Mouse (Mus musculus): ENCODE measurements around the gene Cxcl16.
"Not testable (repeated sequence)": the region's sequence is repeated elsewhere in the genome, so short reads cannot be mapped to it uniquely, and the experiment has no call there.

Gene Cxcl16

GRCm38 (mm10) chr11:70459601-70460101 is at the start of gene Cxcl16:
Gene Cxcl16, minus strand, starts transcription at chr11:70459984.
- DNase-seq: peak; percentile 74

GRCm38 (mm10) chr11:70506962-70507515 is 47.3 kb upstream of the Cxcl16 start:
- DNase-seq: no peak

- DNase-seq: peak; percentile 80
These were observed 46.6 kb upstream of the Cxcl16 start for GRCm38 (mm10) chr11:70506385-70506784.

GRCm38 (mm10) chr11:70504970-70505369 is 45.2 kb upstream of the Cxcl16 start, which contains the start of gene Tm4sf5:
Gene Tm4sf5, plus strand, starts transcription at chr11:70505244.
- DNase-seq: no peak

GRCm38 (mm10) chr11:70502018-70502417 is 42.2 kb upstream of the Cxcl16 start:
- DNase-seq: no peak

GRCm38 (mm10) chr11:70500476-70500812 is 40.7 kb upstream of the Cxcl16 start:
- DNase-seq: no peak

GRCm38 (mm10) chr11:70499566-70500475 is 40.0 kb upstream of the Cxcl16 start:
- peak; percentile 46 for DNase-seq

GRCm38 (mm10) chr11:70489684-70490083 is 29.9 kb upstream of the Cxcl16 start:
- DNase-seq: no peak

- no peak for DNase-seq
These were observed 29.4 kb upstream of the Cxcl16 start for GRCm38 (mm10) chr11:70489138-70489537.

GRCm38 (mm10) chr11:70487816-70488215 is 28.0 kb upstream of the Cxcl16 start:
- DNase-seq: no peak

GRCm38 (mm10) chr11:70485498-70485897 is 25.7 kb upstream of the Cxcl16 start:
- DNase-seq: no peak

- peak; percentile 42 for DNase-seq
These were observed 15.2 kb upstream of the Cxcl16 start for GRCm38 (mm10) chr11:70474872-70475534.

- DNase-seq: not testable (repeated sequence)
These were observed 13.5 kb upstream of the Cxcl16 start for GRCm38 (mm10) chr11:70473291-70473690.

GRCm38 (mm10) chr11:70472716-70473115 is 12.9 kb upstream of the Cxcl16 start:
- DNase-seq: peak; percentile 43

- DNase-seq: no peak
These were observed 10.0 kb upstream of the Cxcl16 start for GRCm38 (mm10) chr11:70469764-70470163.

GRCm38 (mm10) chr11:70467902-70468619 is 8.3 kb upstream of the Cxcl16 start:
- no peak for DNase-seq

GRCm38 (mm10) chr11:70465824-70466223 is 6.0 kb upstream of the Cxcl16 start:
- DNase-seq: peak; percentile 54

GRCm38 (mm10) chr11:70465211-70465610 is 5.4 kb upstream of the Cxcl16 start:
- no peak for DNase-seq

- DNase-seq: no peak
These were observed 4.2 kb upstream of the Cxcl16 start for GRCm38 (mm10) chr11:70463970-70464369.

- peak; percentile 31 for DNase-seq
These were observed 840 bp downstream of the Cxcl16 start, which contains the start of gene Zmynd15 for GRCm38 (mm10) chr11:70458688-70459600. Gene Zmynd15, plus strand, starts transcription at chr11:70459433.

- peak; percentile 23 for DNase-seq
These were observed 6.3 kb downstream of the Cxcl16 start for GRCm38 (mm10) chr11:70453261-70454044.
